Mouse (Mus musculus) small intestine, adult 2 months (tissue): Measurements from ENCODE around the gene Gcn1l1.

Experiments used
- CTCF ChIP-seq: fragments of 200-500 bp; IDR thresholded peaks from 2 replicates; pipeline ENCODE4 v1.5.1; 2012; ENCODE audit warnings: low read depth, mild to moderate bottlenecking, control low read depth, inconsistent platforms, low read length, moderate library complexity, mixed read lengths; ENCODE audit not compliant: insufficient replicate concordance, insufficient read length; ENCODE audit errors: extremely low read depth
- POLR2A ChIP-seq: fragments of 200-500 bp; IDR thresholded peaks from 2 replicates; pipeline ENCODE4 v1.6.1; 2012; ENCODE audit warnings: low read depth, mild to moderate bottlenecking, control low read depth, inconsistent platforms, low read length, moderate library complexity

DNA sequence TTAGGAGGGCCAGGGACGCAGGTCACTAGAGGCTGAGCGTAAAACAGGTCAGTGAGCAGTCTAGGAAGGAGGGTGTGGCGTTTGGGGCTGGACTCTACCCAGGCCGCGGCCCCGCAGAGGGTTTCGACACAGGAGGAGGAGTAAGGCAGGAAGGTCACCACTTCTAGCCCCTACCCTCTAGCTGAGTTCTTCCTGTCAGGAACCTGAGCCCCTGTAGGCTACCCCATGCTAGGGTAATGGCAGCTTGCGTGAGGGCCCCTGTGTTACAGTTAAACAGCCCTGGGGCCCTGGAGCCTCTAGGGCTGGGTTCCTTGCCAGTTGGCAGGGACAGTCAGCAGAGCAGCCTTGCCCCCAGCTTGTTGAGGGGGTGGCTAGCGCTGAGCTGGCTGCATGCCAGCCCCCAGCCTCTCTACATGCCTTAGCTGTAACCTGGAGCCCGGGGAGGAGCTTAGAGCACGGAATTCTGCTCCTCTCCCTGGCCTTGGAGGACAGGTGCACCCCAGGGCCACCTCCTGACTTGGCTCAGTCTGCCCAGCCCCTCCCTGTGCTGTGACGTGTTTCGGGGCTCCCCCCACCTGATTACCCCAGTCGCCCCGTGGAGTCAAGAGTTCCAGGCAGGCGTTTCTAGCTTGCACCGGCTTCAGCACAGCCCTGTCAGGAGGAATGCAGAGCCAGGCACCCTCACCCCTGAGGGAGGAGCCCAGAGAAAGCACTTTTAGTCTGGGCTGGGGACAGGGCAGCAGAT is 21.4 kb upstream of the Gcn1l1 start:
- TF ChIP-seq CTCF: no peak
- TF ChIP-seq POLR2A: no peak
